Mouse (Mus musculus) heart, embryonic 14.5 days (tissue): ENCODE measurements at regions not wholly inside any gene's neighbourhood (a gene's known extent, or its start where the extent isn't known, plus 50 kb on each side); places are given as distances from the start of the nearest gene placed in this dataset.
"Not testable (repeated sequence)": the region's sequence is repeated elsewhere in the genome, so short reads cannot be mapped to it uniquely, and the experiment has no call there.

ENCODE experiments used
- ATAC-seq: fragments of 200-750 bp; cut with Nextera tagmentation; 2 replicates; pipeline ENCODE4 v1.8.0; 2017; ENCODE audit warnings: low read depth, moderate TSS enrichment; ENCODE audit not compliant: insufficient number of reproducible peaks, insufficient read depth, low FRiP score
- H3K27ac ChIP-seq, 2 experiments: fragments of 200-500 bp in 1 of 2; fragments of 300-500 bp in 1 of 2; sonication (generic) in 1 of 2; replicated peaks in 1 of 2; 2 replicates each; pipeline ENCODE4 v1.5.1; 2012 to 2014; ENCODE audit warnings: low read depth in 2 of 2, low read length in 2 of 2, control low read depth in 1 of 2, mild to moderate bottlenecking in 1 of 2, mixed read lengths in 1 of 2; ENCODE audit not compliant: control insufficient read depth in 1 of 2, insufficient read depth in 1 of 2
- H3K27me3 ChIP-seq: fragments of 300-500 bp; sonication (generic); 2 replicates; pipeline ENCODE4 v1.6.1; 2014; ENCODE audit warnings: mild to moderate bottlenecking, low read length, control low read depth; ENCODE audit not compliant: control insufficient read depth, insufficient read depth
- H3K36me3 ChIP-seq: fragments of 300-500 bp; sonication (generic); 2 replicates; pipeline ENCODE4 v1.6.1; 2014; ENCODE audit warnings: mild to moderate bottlenecking, control low read depth, low read length, mixed read lengths; ENCODE audit not compliant: control insufficient read depth, insufficient read depth
- H3K4me1 ChIP-seq, 2 experiments: fragments of 200-500 bp in 1 of 2; fragments of 300-500 bp in 1 of 2; sonication (generic) in 1 of 2; 2 replicates each; pipeline ENCODE4 v1.6.1; 2012 to 2014; ENCODE audit warnings: low read length in 2 of 2, control low read depth in 1 of 2, mixed read lengths in 1 of 2; ENCODE audit not compliant: control insufficient read depth in 2 of 2, insufficient read depth in 2 of 2
- H3K4me2 ChIP-seq: fragments of 300-500 bp; sonication (generic); 2 replicates; pipeline ENCODE4 v1.6.1; 2014; ENCODE audit warnings: mild to moderate bottlenecking, low read length
- H3K4me3 ChIP-seq, 2 experiments: fragments of 200-500 bp in 1 of 2; fragments of 300-500 bp in 1 of 2; sonication (generic) in 1 of 2; 2 replicates each; pipeline ENCODE4 v1.5.1; 2012 to 2014; ENCODE audit warnings: low read length in 2 of 2, mild to moderate bottlenecking in 2 of 2, control low read depth in 1 of 2, low read depth in 1 of 2, moderate library complexity in 1 of 2; ENCODE audit not compliant: control insufficient read depth in 1 of 2, insufficient read depth in 1 of 2
- H3K9ac ChIP-seq: fragments of 300-500 bp; sonication (generic); 2 replicates; pipeline ENCODE4 v1.6.1; 2014; ENCODE audit warnings: mild to moderate bottlenecking, low read length
- H3K9me3 ChIP-seq: fragments of 300-500 bp; sonication (generic); 2 replicates; pipeline ENCODE4 v1.6.1; 2016; ENCODE audit warnings: low read length, control low read depth; ENCODE audit not compliant: control insufficient read depth
- WGBS: fragments of 180-500 bp; shearing (Covaris S2); extraction: QIAGEN DNeasy Blood & Tissue Kit; methylation state at CpG from one replicate; pipeline ENCODE4 v1.1.7; 2014; 5-methylcytosine and 5-hydroxymethylcytosine counted together

GRCm38 (mm10) chr14:17560001-17560400 lies 100.1 kb upstream of the Thrb start:
- H3K27ac ChIP-seq, ATAC-seq, H3K4me1 ChIP-seq, H3K4me2 ChIP-seq, H3K9ac ChIP-seq, H3K36me3 ChIP-seq, H3K27me3 ChIP-seq, H3K9me3 ChIP-seq, H3K4me3 ChIP-seq: not testable (repeated sequence)
- WGBS = 40% methylated on average over 3 of the region's 3 CpGs

GRCm38 (mm10) chr14:17567927-17568326 lies 92.1 kb upstream of the Thrb start:
- no peaks in the 10 kb centered on the region for H3K9me3 ChIP-seq
- no peaks in the 10 kb centered on the region for H3K4me1 ChIP-seq
- 65% methylated on average over 1 of the region's 1 CpGs for WGBS
- H3K36me3 ChIP-seq = no peaks in the 10 kb centered on the region
- H3K9ac ChIP-seq = no peak overlapping the region
- H3K4me2 ChIP-seq = no peak overlapping the region
- no peak overlapping the region for H3K27ac ChIP-seq
- no peaks in the 10 kb centered on the region for H3K27me3 ChIP-seq
- ATAC-seq = no peak
- no peak overlapping the region for H3K4me3 ChIP-seq

GRCm38 (mm10) chr14:17569087-17569636 lies 90.9 kb upstream of the Thrb start:
- H3K36me3 ChIP-seq = no peaks in the 10 kb centered on the region
- H3K27me3 ChIP-seq = no peaks in the 10 kb centered on the region
- no peaks in the 10 kb centered on the region for H3K4me1 ChIP-seq
- no peak overlapping the region for H3K4me3 ChIP-seq
- no peak overlapping the region for H3K9ac ChIP-seq
- no peak for ATAC-seq
- no peak overlapping the region for H3K4me2 ChIP-seq
- H3K9me3 ChIP-seq = no peaks in the 10 kb centered on the region
- WGBS = 33% methylated on average over 2 of the region's 2 CpGs
- H3K27ac ChIP-seq = no peak overlapping the region

- no peaks in the 10 kb centered on the region for H3K36me3 ChIP-seq
- no peaks in the 10 kb centered on the region for H3K27me3 ChIP-seq
- H3K9ac ChIP-seq = no peak overlapping the region
- H3K27ac ChIP-seq = no peak overlapping the region
- no peaks in the 10 kb centered on the region for H3K4me1 ChIP-seq
- H3K9me3 ChIP-seq = 0 out of 2 replicates have a peak, but pooled peaks cover 3% of the 10 kb centered on the region
- no peak for ATAC-seq
- no peak overlapping the region for H3K4me3 ChIP-seq
- WGBS = 64% methylated on average over 1 of the region's 1 CpGs
- no peak overlapping the region for H3K4me2 ChIP-seq
Measured at GRCm38 (mm10) chr14:17578776-17579175, 81.3 kb upstream of the Thrb start.

GRCm38 (mm10) chr14:17589595-17589994 lies 70.5 kb upstream of the Thrb start:
- ATAC-seq = no peak
- no peaks in the 10 kb centered on the region for H3K4me1 ChIP-seq
- no peaks in the 10 kb centered on the region for H3K36me3 ChIP-seq

GRCm38 (mm10) chr14:17599553-17599952 lies 60.5 kb upstream of the Thrb start:
- WGBS = 66% methylated on average over 5 of the region's 5 CpGs
- no peaks in the 10 kb centered on the region for H3K4me1 ChIP-seq
- H3K27me3 ChIP-seq = no peaks in the 10 kb centered on the region

More at GRCm38 (mm10) chr14:17589595-17589994, 70.5 kb upstream of the Thrb start:
- Histone ChIP-seq H3K27ac (no peak overlapping the region), H3K9me3 (no peaks in the 10 kb centered on the region; the same call in 1 of the 2 replicates), H3K9ac (no peak overlapping the region), H3K27me3 (no peaks in the 10 kb centered on the region), H3K4me3 (no peak overlapping the region), H3K4me2 (no peak overlapping the region)

GRCm38 (mm10) chr14:17602357-17602756 lies 57.7 kb upstream of the Thrb start:
- H3K27me3 ChIP-seq = no peaks in the 10 kb centered on the region
- 81% methylated on average over 1 of the region's 1 CpGs for WGBS
- ATAC-seq = no peak
- no peak overlapping the region for H3K4me3 ChIP-seq
- H3K4me1 ChIP-seq = no peaks in the 10 kb centered on the region
- no peaks in the 10 kb centered on the region for H3K36me3 ChIP-seq
- no peak overlapping the region for H3K27ac ChIP-seq
- no peaks in the 10 kb centered on the region for H3K9me3 ChIP-seq
- H3K4me2 ChIP-seq = no peak overlapping the region
- H3K9ac ChIP-seq = no peak overlapping the region

More at GRCm38 (mm10) chr14:17599553-17599952, 60.5 kb upstream of the Thrb start:
- no peak overlapping the region for H3K4me2 ChIP-seq
- H3K27ac ChIP-seq = no peak overlapping the region
- no peaks in the 10 kb centered on the region for H3K9me3 ChIP-seq
- no peak overlapping the region for H3K9ac ChIP-seq
- no peak for ATAC-seq
- no peaks in the 10 kb centered on the region for H3K36me3 ChIP-seq
- H3K4me3 ChIP-seq = no peak overlapping the region

- Histone ChIP-seq H3K4me2 (no peak overlapping the region), H3K27ac (no peak overlapping the region), H3K9me3 (no peaks in the 10 kb centered on the region), H3K27me3 (no peaks in the 10 kb centered on the region), H3K4me1 (no peaks in the 10 kb centered on the region), H3K9ac (no peak overlapping the region), H3K4me3 (no peak overlapping the region), H3K36me3 (no peaks in the 10 kb centered on the region)
- WGBS = 51% methylated on average over 3 of the region's 3 CpGs
- no peak for ATAC-seq
Measured at GRCm38 (mm10) chr14:17606018-17606417, 54.0 kb upstream of the Thrb start.
